ENCODE assay signal across 9 mouse cellular contexts in genomic region chr9:100520586-100520985, GRCm38 (mm10). TPM values are rescaled to one million over a fixed set of nuclear protein-coding genes. Genes with fewer than 3 reads are reported as not detected.
A peak's percentile ranks its signal among the peaks of the same experiment; 100 is the strongest.
DNase-seq lines count a peak whose midpoint lies in the region; ATAC-seq and TF ChIP-seq lines count a peak whose summit lies in the region.
"Had no signal": no experiment of that assay in that cellular context is flagged by ENCODE, and none has a peak within 500 bp of the region (broad histone marks: within the 10 kb centered on the region; RNA-seq: fewer than 3 reads in every experiment).

No protein-coding gene starts in this region.

- no peak for DNase-seq in cerebellum, adult 11-12 months
- DNase-seq in 3134 (ENCODE audit: extremely low read depth, insufficient read length, low spot score) = peak; percentile 32
- peak; percentile 78 for DNase-seq in adrenal gland, postnatal 14 days
- DNase-seq in embryonic facial prominence, embryonic 11.5 days (ENCODE audit: low spot score) = peak; percentile 84
- DNase-seq in hindlimb bud, embryonic 11.5 days (ENCODE audit: extremely low spot score, low read depth, low spot score) = peak; percentile 54
- DNase-seq in limb, embryonic 14.5 days (ENCODE audit: low spot score) = peak; percentile 75
- DNase-seq in retina, postnatal 7 days (ENCODE audit: low read depth, low spot score) = peak; percentile 48

- TF ChIP-seq POLR2A in limb, embryonic 14.5 days (IDR thresholded peaks at IDR 0.05; ENCODE audit: borderline replicate concordance, extremely low read depth, insufficient read depth, insufficient read length) = no peak

- no peak overlapping the region for H3K4me3 ChIP-seq in embryonic facial prominence, embryonic 11.5 days (ENCODE audit: low read depth, low read length)
- H3K4me3 ChIP-seq in limb, embryonic 14.5 days (replicated peaks; ENCODE audit: low read length) = no peak overlapping the region
- H3K4me3 ChIP-seq: heart, embryonic 15.5 days had no signal

- ATAC-seq in cerebellum, adult (ENCODE audit: insufficient number of reproducible peaks, low FRiP score, low TSS enrichment) = peak; percentile 31; the same call in 1 of the 2 replicates
- no peak for ATAC-seq in embryonic facial prominence, embryonic 11.5 days (replicated peaks; ENCODE audit: insufficient number of reproducible peaks, low FRiP score, low TSS enrichment, low read depth)
- ATAC-seq in limb, embryonic 14.5 days (ENCODE audit: low FRiP score, low read depth) = no peak

- no peaks in the 10 kb centered on the region for H3K9me3 ChIP-seq in embryonic facial prominence, embryonic 11.5 days (replicated peaks; ENCODE audit: control insufficient read depth, low read length)
- H3K9me3 ChIP-seq in limb, embryonic 14.5 days (ENCODE audit: control insufficient read depth, low read length) = no peaks in the 10 kb centered on the region
- H3K9me3 ChIP-seq: heart, embryonic 15.5 days had no signal

- no peak overlapping the region for H3K4me2 ChIP-seq in embryonic facial prominence, embryonic 11.5 days (ENCODE audit: low read depth, low read length)
- no peak overlapping the region for H3K4me2 ChIP-seq in limb, embryonic 14.5 days (replicated peaks; ENCODE audit: low read depth, low read length, severe bottlenecking)
- H3K4me2 ChIP-seq: heart, embryonic 15.5 days had no signal

- no peak overlapping the region for H3K27ac ChIP-seq in embryonic facial prominence, embryonic 11.5 days (replicated peaks; ENCODE audit: low read depth, low read length)
- no peak overlapping the region for H3K27ac ChIP-seq in limb, embryonic 14.5 days (replicated peaks; ENCODE audit: low read depth, low read length)
- H3K27ac ChIP-seq: heart, embryonic 15.5 days had no signal

- 4% methylated on average over 2 of the region's 2 CpGs for WGBS in embryonic facial prominence, embryonic 11.5 days
- WGBS in limb, embryonic 14.5 days = 1% methylated on average over 2 of the region's 2 CpGs

- no peaks in the 10 kb centered on the region for H3K27me3 ChIP-seq in embryonic facial prominence, embryonic 11.5 days (ENCODE audit: control insufficient read depth, insufficient read depth, low read length)
- no peaks in the 10 kb centered on the region for H3K27me3 ChIP-seq in limb, embryonic 14.5 days (ENCODE audit: control insufficient read depth, insufficient read depth, low read length)
- H3K27me3 ChIP-seq: heart, embryonic 15.5 days had no signal

- no peak overlapping the region for H3K9ac ChIP-seq in embryonic facial prominence, embryonic 11.5 days (replicated peaks; ENCODE audit: low read length)
- no peak overlapping the region for H3K9ac ChIP-seq in limb, embryonic 14.5 days (ENCODE audit: low read depth, low read length, severe bottlenecking)
- H3K9ac ChIP-seq: heart, embryonic 15.5 days had no signal

- H3K36me3 ChIP-seq in embryonic facial prominence, embryonic 11.5 days (replicated peaks; ENCODE audit: control insufficient read depth, insufficient read depth, low read depth, low read length) = no peaks in the 10 kb centered on the region
- H3K36me3 ChIP-seq in limb, embryonic 14.5 days (ENCODE audit: control insufficient read depth, insufficient read depth, low read length) = no peaks in the 10 kb centered on the region
- H3K36me3 ChIP-seq: heart, embryonic 15.5 days had no signal

- no peaks in the 10 kb centered on the region for H3K4me1 ChIP-seq in embryonic facial prominence, embryonic 11.5 days (ENCODE audit: control insufficient read depth, insufficient read depth, low read length)
- H3K4me1 ChIP-seq in limb, embryonic 14.5 days (ENCODE audit: control insufficient read depth, insufficient read depth, low read length) = no peaks in the 10 kb centered on the region
- H3K4me1 ChIP-seq: heart, embryonic 15.5 days had no signal

RNA-seq across cellular contexts. Expression of gene Nck1, which starts 25.3 kb away (rescaled TPM):
- 51.4 and 55.7 TPM in 2 replicates for total RNA-seq in adrenal gland, postnatal 14 days (2021)
- 84.5 and 92.5 TPM in 2 replicates for polyA plus RNA-seq in embryonic facial prominence, embryonic 11.5 days (2014; fragmentation: Nextera tagmentation; extraction: Ambion mirVana)
- 26.5 and 49.3 TPM in 2 replicates for polyA plus RNA-seq in limb, embryonic 14.5 days (2012; rRNA removed)
- polyA plus RNA-seq in limb, embryonic 14.5 days (2014; fragmentation: Nextera tagmentation; extraction: Ambion mirVana) = 67.3 and 83.7 TPM in 2 replicates

RNA-seq across cellular contexts. Expression of gene Il20rb, which starts 34.0 kb away (rescaled TPM):
- total RNA-seq in adrenal gland, postnatal 14 days (2021) = 0.74 and 1.6 TPM in 2 replicates
- polyA plus RNA-seq in embryonic facial prominence, embryonic 11.5 days (2014; fragmentation: Nextera tagmentation; extraction: Ambion mirVana) = 0.86 and 1.2 TPM in 2 replicates
- 3.8 and 4.0 TPM in 2 replicates for polyA plus RNA-seq in limb, embryonic 14.5 days (2012; rRNA removed)
- polyA plus RNA-seq in limb, embryonic 14.5 days (2014; fragmentation: Nextera tagmentation; extraction: Ambion mirVana) = 2.6 and 4.5 TPM in 2 replicates

RNA-seq across cellular contexts. Expression of gene Slc35g2, which starts 50.3 kb away (rescaled TPM):
- total RNA-seq in adrenal gland, postnatal 14 days (2021) = 8.3 and 8.4 TPM in 2 replicates
- polyA plus RNA-seq in embryonic facial prominence, embryonic 11.5 days (2014; fragmentation: Nextera tagmentation; extraction: Ambion mirVana) = 5.5 and 5.9 TPM in 2 replicates
- 1.8 and 2.2 TPM in 2 replicates for polyA plus RNA-seq in limb, embryonic 14.5 days (2012; rRNA removed)
- 3.0 and 4.1 TPM in 2 replicates for polyA plus RNA-seq in limb, embryonic 14.5 days (2014; fragmentation: Nextera tagmentation; extraction: Ambion mirVana)
